Mouse (Mus musculus): ENCODE measurements around the gene Kat2a. TPM values are rescaled to one million over a fixed set of nuclear protein-coding genes. Genes with fewer than 3 reads are reported as not detected.
"Not testable (repeated sequence)": the region's sequence is repeated elsewhere in the genome, so short reads cannot be mapped to it uniquely, and the experiment has no call there.

Gene Kat2a
- polyA plus RNA-seq, 1 experiment from 2014 or later: 33.2 TPM

DNA sequence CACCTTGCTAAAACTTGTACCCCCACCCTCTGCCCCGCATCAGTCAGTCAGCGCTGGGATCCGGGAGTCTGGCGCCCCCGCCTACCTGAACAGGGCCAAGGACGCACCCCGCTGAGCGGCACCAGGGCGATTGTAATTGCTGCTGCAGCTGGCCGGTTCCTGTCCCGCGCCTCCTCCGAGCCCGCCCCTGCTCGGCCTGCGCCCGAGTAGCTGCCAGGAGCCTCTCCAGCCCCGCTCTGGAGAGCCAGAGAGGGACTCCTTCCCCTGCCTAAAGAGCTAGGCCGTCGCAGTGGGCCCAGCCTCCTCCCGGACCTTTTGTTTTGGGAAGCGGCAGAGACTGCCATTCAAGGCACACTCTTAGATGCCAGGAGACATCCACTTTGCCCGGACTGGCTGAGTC is 39.1 kb downstream of the Kat2a start:
- no peak for DNase-seq (ENCODE audit: low spot score)

DNA sequence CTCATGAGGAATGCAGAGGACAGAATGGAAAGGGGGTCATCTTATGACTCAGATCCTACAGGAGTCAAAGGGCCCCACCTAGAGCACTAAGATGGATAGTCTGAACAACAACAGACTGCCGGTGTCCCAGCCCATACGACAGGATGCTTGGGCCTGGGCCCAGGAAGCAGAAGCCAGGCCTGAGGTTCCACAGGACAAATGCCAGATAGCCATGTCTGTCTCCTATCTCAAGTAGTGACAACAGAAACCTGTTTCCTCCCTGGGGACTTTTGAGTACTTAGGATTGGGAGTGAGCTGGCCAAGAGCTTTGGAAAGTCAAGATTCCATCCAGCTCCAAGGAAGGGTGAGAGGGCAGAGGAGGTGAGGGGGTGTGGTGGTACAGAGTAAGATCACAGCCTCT is 40.3 kb downstream of the Kat2a start:
- DNase-seq (ENCODE audit: low spot score): no peak

DNA sequence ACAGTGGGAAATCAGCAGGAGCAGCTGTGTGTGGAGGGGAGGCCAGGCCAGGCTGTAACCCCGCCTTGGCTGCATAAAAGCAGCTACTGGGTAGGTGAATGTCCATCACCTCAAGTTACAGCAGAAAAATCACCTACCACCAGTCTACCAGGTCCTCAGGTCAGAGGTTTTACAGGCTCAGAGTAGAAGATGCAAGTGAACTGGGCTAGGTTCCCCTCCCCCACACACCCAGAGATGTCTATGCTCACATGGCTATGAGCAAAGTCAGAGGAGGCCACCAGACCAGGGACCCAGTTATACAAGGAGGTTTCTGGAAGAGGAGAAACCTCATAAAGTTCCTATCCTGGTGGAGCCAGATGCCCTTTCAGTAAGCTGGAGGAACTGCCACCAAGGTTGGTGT is 41.2 kb downstream of the Kat2a start:
- no peak for DNase-seq (ENCODE audit: low spot score)

DNA sequence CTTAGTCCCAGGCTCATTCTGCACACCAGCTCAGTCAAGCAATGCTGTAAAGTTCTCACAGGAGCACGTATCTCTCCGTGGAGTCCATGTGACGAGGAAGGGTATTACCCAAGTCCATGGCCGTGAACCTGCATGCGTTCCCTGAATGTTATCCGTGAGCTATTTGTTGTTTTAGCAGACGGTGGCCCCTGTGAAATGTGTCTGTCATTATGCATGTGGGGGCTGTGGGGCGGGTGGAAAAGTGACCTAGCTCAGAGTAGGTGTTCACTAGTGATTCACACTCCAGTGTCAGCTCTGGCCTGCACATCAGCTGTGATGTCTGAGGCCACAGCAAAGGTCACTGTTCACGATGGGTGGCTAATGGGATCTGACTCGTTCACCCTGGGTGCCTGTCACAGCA is 52.5 kb downstream of the Kat2a start:
- no peak for DNase-seq (ENCODE audit: low spot score)

DNA sequence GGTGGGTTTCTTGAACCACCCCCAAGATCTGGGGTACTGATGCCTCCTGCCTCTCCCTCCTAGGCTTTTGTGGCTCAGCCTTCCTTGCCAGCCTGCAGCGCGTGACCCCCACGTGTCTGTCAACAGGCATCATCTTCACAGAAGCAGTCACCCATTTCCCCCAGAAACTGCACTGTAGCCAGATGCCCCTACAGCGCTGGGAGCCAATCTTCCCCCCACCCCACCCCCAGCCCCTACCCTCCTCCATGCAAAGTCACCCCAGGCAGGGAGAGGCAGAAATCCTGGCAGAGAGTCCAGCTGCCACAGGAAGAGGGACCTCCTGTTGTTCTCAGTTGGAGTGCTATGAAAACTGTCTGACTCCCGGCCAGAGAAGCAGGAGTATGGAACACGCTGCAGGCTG is 55.8 kb downstream of the Kat2a start:
- no peak for DNase-seq (ENCODE audit: low spot score)

DNA sequence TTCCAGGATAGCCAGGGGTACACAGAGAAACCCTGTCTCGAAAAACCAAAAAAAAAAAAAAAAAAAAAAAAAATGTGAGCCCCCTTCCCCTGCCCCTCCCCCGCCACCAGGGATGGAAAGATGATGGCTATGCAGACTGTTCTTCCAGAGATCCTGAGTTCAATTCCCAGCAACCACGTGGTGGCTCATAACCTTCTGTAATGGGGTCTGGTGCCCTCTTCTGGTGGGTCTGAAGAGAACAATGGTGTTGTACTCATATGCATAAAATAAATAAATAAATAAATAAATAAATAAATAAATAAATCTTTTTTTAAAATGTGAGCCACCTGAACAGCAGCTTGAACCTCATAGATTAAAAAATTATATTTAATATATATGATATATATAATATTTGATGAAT is 56.7 kb downstream of the Kat2a start:
- DNase-seq (ENCODE audit: low spot score): not testable (repeated sequence)

Other genes with a start within 250 kb of the Kat2a start
- gene Klhl11, start 239.7 kb downstream of the Kat2a start, polyA plus RNA-seq (2015; fragmentation: Nextera tagmentation; extraction: Ambion mirVana): 5.3 and 5.4 TPM in 2 replicates
- 99.2 and 109 TPM in 2 replicates for gene Acly, start 184.5 kb downstream of the Kat2a start, polyA plus RNA-seq (2015; fragmentation: Nextera tagmentation; extraction: Ambion mirVana)
- gene Ttc25, start 166.9 kb downstream of the Kat2a start, polyA plus RNA-seq (2015; fragmentation: Nextera tagmentation; extraction: Ambion mirVana): 0.56 and 0.57 TPM in 2 replicates
- gene Cnp, start 137.6 kb downstream of the Kat2a start, polyA plus RNA-seq (2015; fragmentation: Nextera tagmentation; extraction: Ambion mirVana): 167 and 169 TPM in 2 replicates
- gene Nkiras2, start 93.2 kb downstream of the Kat2a start, polyA plus RNA-seq (2015; fragmentation: Nextera tagmentation; extraction: Ambion mirVana): 39.7 and 41.2 TPM in 2 replicates
- 191 and 202 TPM in 2 replicates for gene Dnajc7, start 92.3 kb downstream of the Kat2a start, polyA plus RNA-seq (2015; fragmentation: Nextera tagmentation; extraction: Ambion mirVana)
- gene Zfp385c, start 20.0 kb downstream of the Kat2a start, polyA plus RNA-seq (2015; fragmentation: Nextera tagmentation; extraction: Ambion mirVana): 0.12 TPM in 1 of 2 replicates, not detected in the other
- gene Dhx58, start 8.2 kb downstream of the Kat2a start, polyA plus RNA-seq (2015; fragmentation: Nextera tagmentation; extraction: Ambion mirVana): 10.2 and 10.7 TPM in 2 replicates
- gene Hspb9, start 1.4 kb upstream of the Kat2a start, polyA plus RNA-seq (2015; fragmentation: Nextera tagmentation; extraction: Ambion mirVana): 0.18 TPM in 1 of 2 replicates, not detected in the other
- 35.8 and 38.6 TPM in 2 replicates for gene Rab5c, start 25.8 kb upstream of the Kat2a start, polyA plus RNA-seq (2015; fragmentation: Nextera tagmentation; extraction: Ambion mirVana)
- 0.03 TPM in 1 of 2 replicates, not detected in the other for gene Kcnh4, start 47.5 kb upstream of the Kat2a start, polyA plus RNA-seq (2015; fragmentation: Nextera tagmentation; extraction: Ambion mirVana)
- gene Hcrt, start 50.5 kb upstream of the Kat2a start, polyA plus RNA-seq (2015; fragmentation: Nextera tagmentation; extraction: Ambion mirVana): 0.34 and 0.54 TPM in 2 replicates
- 2.4 and 2.7 TPM in 2 replicates for gene Ghdc, start 58.5 kb upstream of the Kat2a start, polyA plus RNA-seq (2015; fragmentation: Nextera tagmentation; extraction: Ambion mirVana)
- 99.6 and 105 TPM in 2 replicates for gene Stat5b, start 138.3 kb upstream of the Kat2a start, polyA plus RNA-seq (2015; fragmentation: Nextera tagmentation; extraction: Ambion mirVana)
- gene Stat5a, start 146.9 kb upstream of the Kat2a start, polyA plus RNA-seq (2015; fragmentation: Nextera tagmentation; extraction: Ambion mirVana): 61.2 and 62.7 TPM in 2 replicates
- gene Stat3, start 227.1 kb upstream of the Kat2a start, polyA plus RNA-seq (2015; fragmentation: Nextera tagmentation; extraction: Ambion mirVana): 79.7 and 84.2 TPM in 2 replicates

Data from thymus, postnatal 0 days (tissue).